Mouse (Mus musculus): Measurements from ENCODE around the gene Zbtb38.

Zbtb38 gene

GRCm38 (mm10) chr9:96731039-96731895 lies 21.4 kb downstream of the Zbtb38 start:
- peak; percentile 19 for DNase-seq

- DNase-seq, result no peak
Measured at GRCm38 (mm10) chr9:96730311-96730625, 22.4 kb downstream of the Zbtb38 start.

- DNase-seq, result peak; percentile 19
Measured at GRCm38 (mm10) chr9:96729537-96730310, 22.9 kb downstream of the Zbtb38 start.

- peak; percentile 15 for DNase-seq
Measured at GRCm38 (mm10) chr9:96728338-96729162, 24.1 kb downstream of the Zbtb38 start.

- peak; percentile 58 for DNase-seq
Measured at GRCm38 (mm10) chr9:96727688-96728087, 24.9 kb downstream of the Zbtb38 start.

GRCm38 (mm10) chr9:96726336-96727131 lies 26.1 kb downstream of the Zbtb38 start:
- peak; percentile 84 for DNase-seq

- peak; percentile 53 for DNase-seq
Measured at GRCm38 (mm10) chr9:96725582-96726320, 26.9 kb downstream of the Zbtb38 start.

GRCm38 (mm10) chr9:96723650-96724049 lies 29.0 kb downstream of the Zbtb38 start:
- DNase-seq, result peak; percentile 17

- peak; percentile 50 for DNase-seq
Measured at GRCm38 (mm10) chr9:96721163-96721799, 31.4 kb downstream of the Zbtb38 start.

GRCm38 (mm10) chr9:96720510-96721162 lies 32.0 kb downstream of the Zbtb38 start:
- DNase-seq, result no peak

GRCm38 (mm10) chr9:96719408-96720158 lies 33.0 kb downstream of the Zbtb38 start:
- DNase-seq, result peak; percentile 77

- no peak for DNase-seq
Measured at GRCm38 (mm10) chr9:96718888-96719287, 33.7 kb downstream of the Zbtb38 start.

GRCm38 (mm10) chr9:96718402-96718798 lies 34.2 kb downstream of the Zbtb38 start:
- no peak for DNase-seq

GRCm38 (mm10) chr9:96717698-96718401 lies 34.8 kb downstream of the Zbtb38 start:
- no peak for DNase-seq

- no peak for DNase-seq
Measured at GRCm38 (mm10) chr9:96716735-96717444, 35.7 kb downstream of the Zbtb38 start.

GRCm38 (mm10) chr9:96716136-96716535 lies 36.5 kb downstream of the Zbtb38 start:
- DNase-seq, result no peak

GRCm38 (mm10) chr9:96715171-96715570 lies 37.5 kb downstream of the Zbtb38 start:
- no peak for DNase-seq

All from cerebellum, adult 9-10 months (tissue).